Mouse (Mus musculus) testis, adult 2 months (tissue): ENCODE results near the gene Dnah14.

ENCODE experiments used
- CTCF ChIP-seq: fragments of 200-500 bp; IDR thresholded peaks from 2 replicates; pipeline ENCODE4 v1.5.1; 2012; ENCODE audit warnings: low read depth, mild to moderate bottlenecking, inconsistent platforms, low read length, moderate library complexity; ENCODE audit not compliant: control insufficient read depth, insufficient read depth, insufficient replicate concordance
- POLR2A ChIP-seq: fragments of 200-500 bp; IDR thresholded peaks from 2 replicates; pipeline ENCODE4 v1.6.1; 2012; ENCODE audit warnings: low read depth, mild to moderate bottlenecking, inconsistent platforms, low read length, moderate library complexity; ENCODE audit not compliant: control insufficient read depth

DNA sequence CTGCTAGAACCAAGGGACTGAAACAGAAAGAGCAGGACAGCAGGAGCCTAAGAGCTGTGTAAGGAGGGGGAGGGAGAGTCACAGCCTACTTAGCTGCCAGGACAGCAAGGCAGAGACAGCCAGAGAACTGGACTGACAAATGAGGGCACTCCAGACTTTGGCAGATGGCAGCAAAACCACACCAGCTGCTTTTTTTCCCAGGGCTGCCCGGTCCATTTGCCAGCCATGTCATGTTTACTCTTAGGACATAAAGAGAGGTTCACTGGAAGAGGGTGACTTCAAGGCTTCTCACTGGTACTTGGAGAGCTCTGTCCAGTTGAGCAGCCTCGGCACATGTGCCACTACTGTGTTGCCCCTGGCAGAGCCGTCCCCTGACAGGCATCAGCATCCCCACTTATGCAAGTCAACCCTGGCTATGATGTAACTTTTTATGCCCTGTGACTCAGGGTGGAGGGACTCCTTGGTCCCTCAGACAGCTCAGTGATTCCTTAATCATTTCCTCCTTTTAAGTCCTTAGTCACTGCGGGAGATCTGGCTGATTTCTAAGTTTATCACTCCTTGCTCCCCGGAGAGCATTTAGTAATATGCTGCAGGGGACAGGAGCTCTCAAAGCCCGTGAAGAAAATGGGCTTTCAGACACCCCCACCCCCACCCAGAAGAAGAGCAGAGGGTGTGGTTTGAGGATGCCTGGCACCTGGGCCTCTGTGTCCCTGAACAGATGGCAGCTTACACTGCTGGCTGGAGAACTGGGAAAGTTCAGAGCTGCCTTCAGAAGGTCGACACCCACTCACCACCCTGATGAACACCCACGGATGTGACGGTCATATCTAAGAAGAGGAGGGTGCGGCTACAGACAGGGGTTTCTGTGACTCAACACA lies 23.6 kb upstream of the Dnah14 start:
- TF ChIP-seq CTCF (no peak), POLR2A (no peak)
